Mouse (Mus musculus): ENCODE data around the gene Itm2c.

Itm2c gene

GRCm38 (mm10) chr1:85899388-85899761 is 5.3 kb downstream of the Itm2c start:
- DNase-seq (ENCODE audit: low spot score in 2 of 2) = no peak

GRCm38 (mm10) chr1:85900521-85901333 is 6.6 kb downstream of the Itm2c start:
- no peak for DNase-seq (ENCODE audit: low spot score in 2 of 2)

- DNase-seq (ENCODE audit: low spot score in 2 of 2) = no peak
These were observed 7.5 kb downstream of the Itm2c start for GRCm38 (mm10) chr1:85901516-85902107.

GRCm38 (mm10) chr1:85902108-85902561 is 8.1 kb downstream of the Itm2c start:
- no peak for DNase-seq (ENCODE audit: low spot score in 2 of 2)

- no peak for DNase-seq (ENCODE audit: low spot score in 2 of 2)
These were observed 12.8 kb downstream of the Itm2c start for GRCm38 (mm10) chr1:85906892-85907291.

GRCm38 (mm10) chr1:85908754-85909590 is 14.9 kb downstream of the Itm2c start:
- DNase-seq (ENCODE audit: low spot score in 2 of 2) = no peak

GRCm38 (mm10) chr1:85913078-85913755 is 19.1 kb downstream of the Itm2c start:
- no peak for DNase-seq (ENCODE audit: low spot score in 2 of 2)

- no peak for DNase-seq (ENCODE audit: low spot score in 2 of 2)
These were observed 21.8 kb downstream of the Itm2c start for GRCm38 (mm10) chr1:85915890-85916289.

GRCm38 (mm10) chr1:85916830-85917450 is 22.9 kb downstream of the Itm2c start:
- peak in 1 of 2 experiments; percentile 89 for DNase-seq (ENCODE audit: low spot score in 2 of 2)

GRCm38 (mm10) chr1:85919621-85920020 is 25.5 kb downstream of the Itm2c start:
- DNase-seq (ENCODE audit: low spot score in 2 of 2) = no peak

- DNase-seq (ENCODE audit: low spot score in 2 of 2) = no peak
These were observed 27.6 kb downstream of the Itm2c start for GRCm38 (mm10) chr1:85921725-85922124.

GRCm38 (mm10) chr1:85922127-85922864 is 28.2 kb downstream of the Itm2c start:
- no peak for DNase-seq (ENCODE audit: low spot score in 2 of 2)

GRCm38 (mm10) chr1:85922865-85923211 is 28.8 kb downstream of the Itm2c start:
- no peak for DNase-seq (ENCODE audit: low spot score in 2 of 2)

GRCm38 (mm10) chr1:85925183-85925582 is 31.1 kb downstream of the Itm2c start:
- no peak for DNase-seq (ENCODE audit: low spot score in 2 of 2)

GRCm38 (mm10) chr1:85928057-85928687 is 34.1 kb downstream of the Itm2c start, which contains the start of gene 4933407L21Rik:
Gene 4933407L21Rik (plus strand): TSS chr1:85928483.
- peak; percentile 77 to 84 for DNase-seq (ENCODE audit: low spot score in 2 of 2)

- DNase-seq (ENCODE audit: low spot score in 2 of 2) = peak in 1 of 2 experiments; percentile 60
These were observed 34.6 kb downstream of the Itm2c start for GRCm38 (mm10) chr1:85928688-85929065.

- DNase-seq (ENCODE audit: low spot score in 2 of 2) = no peak
These were observed 35.3 kb downstream of the Itm2c start for GRCm38 (mm10) chr1:85929406-85929805.

- DNase-seq (ENCODE audit: low spot score in 2 of 2) = no peak
These were observed 37.1 kb downstream of the Itm2c start for GRCm38 (mm10) chr1:85931170-85931569.

GRCm38 (mm10) chr1:85933226-85933625 is 39.1 kb downstream of the Itm2c start:
- no peak for DNase-seq (ENCODE audit: low spot score in 2 of 2)

Data from frontal cortex, postnatal 36 days (tissue).